Mouse (Mus musculus) stomach, embryonic 16.5 days (tissue): Measurements from ENCODE around the gene Vps11. TPM values are rescaled to one million over a fixed set of nuclear protein-coding genes. Genes with fewer than 3 reads are reported as not detected.
A peak's percentile ranks its signal among the peaks of the same experiment; 100 is the strongest.

Experiments used
- ATAC-seq: fragments of 200-750 bp; cut with Nextera tagmentation; 2 replicates; pipeline ENCODE4 v1.8.0; 2017; ENCODE audit warnings: moderate number of reproducible peaks, moderate TSS enrichment; ENCODE audit not compliant: insufficient read depth, low FRiP score
- H3K27ac ChIP-seq: fragments of 300-500 bp; sonication (generic); 2 replicates; pipeline ENCODE4 v1.5.1; 2014; ENCODE audit warnings: low read length
- H3K27me3 ChIP-seq: fragments of 300-500 bp; sonication (generic); 2 replicates; pipeline ENCODE4 v1.6.1; 2014; ENCODE audit warnings: low read length, control low read depth, mixed read lengths; ENCODE audit not compliant: control insufficient read depth, insufficient read depth
- H3K36me3 ChIP-seq: fragments of 300-500 bp; sonication (generic); 2 replicates; pipeline ENCODE4 v1.6.1; 2014; ENCODE audit warnings: low read length; ENCODE audit not compliant: control insufficient read depth, insufficient read depth
- H3K4me1 ChIP-seq: fragments of 300-500 bp; sonication (generic); 2 replicates; pipeline ENCODE4 v1.6.1; 2014; ENCODE audit warnings: low read length, control low read depth, mixed read lengths; ENCODE audit not compliant: control insufficient read depth, insufficient read depth
- H3K4me2 ChIP-seq: fragments of 300-500 bp; sonication (generic); 2 replicates; pipeline ENCODE4 v1.6.1; 2014; ENCODE audit warnings: low read depth, low read length, mixed read lengths
- H3K4me3 ChIP-seq: fragments of 300-500 bp; sonication (generic); replicated peaks from 2 replicates; pipeline ENCODE4 v1.5.1; 2014; ENCODE audit warnings: mild to moderate bottlenecking, low read length
- H3K9ac ChIP-seq: fragments of 300-500 bp; sonication (generic); 2 replicates; pipeline ENCODE4 v1.6.1; 2014; ENCODE audit warnings: low read length
- H3K9me3 ChIP-seq: fragments of 300-500 bp; sonication (generic); replicated peaks from 2 replicates; pipeline ENCODE4 v1.6.1; 2016; ENCODE audit warnings: low read length, control low read depth; ENCODE audit not compliant: control insufficient read depth
- WGBS: fragments of 180-500 bp; shearing (Covaris S2); extraction: QIAGEN DNeasy Blood & Tissue Kit; methylation state at CpG from one replicate; pipeline ENCODE4 v1.1.7; 2014; 5-methylcytosine and 5-hydroxymethylcytosine counted together
- polyA plus RNA-seq: library from polyadenylated mRNA; unstranded; fragments of >200 nt; fragmentation: Nextera tagmentation; extraction: Ambion mirVana; gene quantifications from 2 replicates; pipeline ENCODE4 v1.2.1, GENCODE M21; 2015

Gene Vps11
- polyA plus RNA-seq, 1 experiment from 2014 or later, result 30.0 TPM

DNA sequence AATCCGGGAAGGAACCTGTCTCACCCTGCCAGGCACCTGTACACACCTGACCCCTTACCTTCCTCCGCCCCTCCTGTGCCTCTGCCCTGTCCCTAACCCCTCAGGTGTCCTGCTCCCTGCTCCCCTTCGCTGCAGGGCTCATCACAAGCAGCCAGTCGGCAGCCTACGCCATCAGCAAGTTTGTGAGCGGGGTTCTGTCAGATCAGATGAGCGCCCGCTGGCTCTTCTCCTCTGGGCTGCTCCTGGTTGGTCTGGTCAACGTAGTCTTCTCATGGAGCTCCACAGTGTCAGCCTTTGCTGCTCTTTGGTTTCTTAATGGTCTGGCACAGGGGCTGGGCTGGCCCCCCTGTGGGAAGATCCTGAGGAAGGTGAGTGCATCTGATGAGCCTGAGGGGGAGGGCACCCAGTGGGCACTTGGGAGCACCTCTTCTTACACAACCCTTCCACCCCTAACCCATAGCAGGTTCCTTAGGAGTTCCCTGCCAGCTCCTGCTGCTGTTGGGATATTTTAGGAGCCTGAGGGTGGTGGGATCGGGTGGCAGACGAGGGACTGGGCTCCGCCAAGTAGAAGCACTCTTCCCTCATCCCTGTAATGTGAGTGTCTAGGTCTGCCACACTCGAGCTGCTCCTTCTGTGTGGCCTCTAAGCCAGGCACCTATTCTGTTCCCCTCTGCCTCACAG, 37.8 kb upstream of the Vps11 start:
- 0 out of 2 replicates have a peak overlapping the region, but pooled peaks have one; percentile 2 for H3K9ac ChIP-seq

DNA sequence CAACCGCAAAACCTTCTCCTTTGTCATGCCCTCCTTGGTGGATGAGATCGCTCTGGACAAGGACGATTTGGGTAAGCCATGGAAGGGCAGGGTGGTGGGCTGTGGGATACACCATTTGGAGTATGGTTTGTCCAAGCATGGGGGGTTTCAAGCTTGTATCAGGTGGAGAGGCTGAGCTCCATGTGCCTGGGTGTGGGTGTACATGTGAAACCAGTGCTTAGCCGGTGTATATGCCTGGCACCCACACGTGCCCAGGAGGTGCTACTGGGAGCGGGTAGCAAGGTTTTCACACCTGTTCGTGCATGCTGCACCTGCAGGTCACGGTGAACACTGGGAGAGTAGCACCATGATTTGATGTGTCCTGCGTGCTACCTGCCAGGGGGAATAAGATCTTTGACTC, 37.1 kb upstream of the Vps11 start:
- Histone ChIP-seq H3K9me3 (no peaks in the 10 kb centered on the region), H3K27me3 (no peaks in the 10 kb centered on the region), H3K9ac (peak overlapping the region; percentile 89), H3K4me1 (peaks cover 12% of the 10 kb centered on the region; the same call in 1 of the 2 replicates), H3K4me2 (peak overlapping the region; percentile 85), H3K36me3 (peaks cover 19% of the 10 kb centered on the region), H3K27ac (peak overlapping the region; percentile 72; the same call in 1 of the 2 replicates), H3K4me3 (peak overlapping the region; percentile 10; the same call in 1 of the 2 replicates)
- WGBS, result 79% methylated on average over 9 of the region's 9 CpGs
- no peak for ATAC-seq

More for the DNA sequence above, 37.8 kb upstream of the Vps11 start:
- H3K4me1 ChIP-seq, result peaks cover 12% of the 10 kb centered on the region; the same call in 1 of the 2 replicates
- no peak overlapping the region for H3K4me2 ChIP-seq
- H3K9me3 ChIP-seq, result no peaks in the 10 kb centered on the region
- H3K27ac ChIP-seq, result no peak overlapping the region
- no peaks in the 10 kb centered on the region for H3K27me3 ChIP-seq
- no peak for ATAC-seq
- H3K36me3 ChIP-seq, result peaks cover 19% of the 10 kb centered on the region
- 82% methylated on average over 13 of the region's 13 CpGs for WGBS
- no peak overlapping the region for H3K4me3 ChIP-seq

DNA sequence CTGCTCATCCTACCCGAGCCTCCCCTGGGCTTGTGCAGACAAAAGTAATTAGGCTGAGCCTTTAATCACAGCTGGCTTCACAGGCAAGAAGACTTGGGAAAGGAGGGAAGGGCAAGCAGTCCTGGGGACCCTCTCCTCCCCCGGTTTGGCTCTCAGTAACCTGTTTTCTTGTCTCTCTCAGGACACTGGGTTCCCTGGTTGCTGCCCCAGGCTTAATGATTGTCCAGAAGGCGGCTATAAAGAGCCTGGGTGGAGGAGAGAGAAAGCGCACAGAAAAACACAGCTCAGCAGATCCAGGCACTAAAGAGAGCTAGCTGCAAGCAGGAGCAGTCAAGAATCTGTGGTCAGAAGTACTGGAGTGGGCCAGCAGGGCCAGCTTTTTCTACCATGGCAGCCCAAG, 36.6 kb upstream of the Vps11 start:
- 16% methylated on average over 4 of the region's 4 CpGs for WGBS
- Histone ChIP-seq H3K9me3 (no peaks in the 10 kb centered on the region), H3K27me3 (no peaks in the 10 kb centered on the region), H3K4me2 (peak overlapping the region; percentile 85), H3K9ac (peak overlapping the region; percentile 89), H3K4me1 (peaks cover 12% of the 10 kb centered on the region; the same call in 1 of the 2 replicates), H3K27ac (peak overlapping the region; percentile 72), H3K36me3 (peaks cover 19% of the 10 kb centered on the region), H3K4me3 (peak overlapping the region; percentile 86)
- no peak for ATAC-seq

- peak within 1 kb of the TSS; percentile 89 for H3K9ac ChIP-seq
- H3K27ac ChIP-seq, result peak within 1 kb of the TSS; percentile 92
- under 1% methylated on average over 43 of the region's 43 CpGs for WGBS
- H3K27me3 ChIP-seq, result no peaks in the 10 kb centered on the region
- H3K4me2 ChIP-seq, result peak within 1 kb of the TSS; percentile 85
- H3K9me3 ChIP-seq, result no peaks in the 10 kb centered on the region
- peak within 1 kb of the TSS; percentile 86 for H3K4me3 ChIP-seq
- peaks cover 12% of the 10 kb centered on the region; the same call in 1 of the 2 replicates for H3K36me3 ChIP-seq
- ATAC-seq, result peak; percentile 98
- H3K4me1 ChIP-seq, result peaks cover 12% of the 10 kb centered on the region; the same call in 1 of the 2 replicates
These were observed 35.4 kb upstream of the Vps11 start, which contains the start of gene Slc37a4 for GRCm38 (mm10) chr9:44396684-44397411. Gene Slc37a4 (plus strand): TSS chr9:44396852.

GRCm38 (mm10) chr9:44391466-44391865, 30.0 kb upstream of the Vps11 start:
- peaks cover 14% of the 10 kb centered on the region for H3K36me3 ChIP-seq
- no peak overlapping the region for H3K4me2 ChIP-seq
- H3K27me3 ChIP-seq, result no peaks in the 10 kb centered on the region
- no peaks in the 10 kb centered on the region for H3K9me3 ChIP-seq
- no peak overlapping the region for H3K4me3 ChIP-seq
- no peak overlapping the region for H3K27ac ChIP-seq
- 40% methylated on average over 4 of the region's 4 CpGs for WGBS
- peak; percentile 44; the same call in 1 of the 2 replicates for ATAC-seq
- no peaks in the 10 kb centered on the region for H3K4me1 ChIP-seq
- no peak overlapping the region for H3K9ac ChIP-seq

DNA sequence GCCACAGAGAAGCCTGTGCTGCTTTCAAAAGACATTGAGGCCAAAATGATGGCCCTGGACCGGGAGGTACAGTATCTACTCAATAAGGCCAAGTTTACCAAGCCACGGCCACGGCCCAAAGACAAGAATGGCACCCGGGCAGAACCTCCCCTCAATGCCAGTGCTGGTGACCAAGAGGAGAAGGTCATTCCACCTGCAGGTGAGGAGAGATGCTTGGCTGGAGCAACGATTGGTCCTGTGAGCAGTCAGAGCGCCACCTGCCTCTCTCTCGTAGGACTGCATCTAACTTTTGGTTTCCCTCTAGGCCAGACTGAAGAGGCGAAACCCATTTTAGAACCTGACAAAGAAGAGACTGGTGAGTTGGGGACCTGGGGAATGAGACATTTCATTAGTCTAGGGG, 27.8 kb upstream of the Vps11 start:
- Histone ChIP-seq H3K4me3 (no peak overlapping the region), H3K27ac (no peak overlapping the region), H3K36me3 (peaks cover 34% of the 10 kb centered on the region), H3K4me2 (no peak overlapping the region), H3K27me3 (no peaks in the 10 kb centered on the region), H3K9ac (no peak overlapping the region), H3K4me1 (no peaks in the 10 kb centered on the region), H3K9me3 (no peaks in the 10 kb centered on the region)
- WGBS, result 54% methylated on average over 8 of the region's 8 CpGs
- ATAC-seq, result 0 out of 2 replicates have a peak, but pooled peaks have one; percentile 6

DNA sequence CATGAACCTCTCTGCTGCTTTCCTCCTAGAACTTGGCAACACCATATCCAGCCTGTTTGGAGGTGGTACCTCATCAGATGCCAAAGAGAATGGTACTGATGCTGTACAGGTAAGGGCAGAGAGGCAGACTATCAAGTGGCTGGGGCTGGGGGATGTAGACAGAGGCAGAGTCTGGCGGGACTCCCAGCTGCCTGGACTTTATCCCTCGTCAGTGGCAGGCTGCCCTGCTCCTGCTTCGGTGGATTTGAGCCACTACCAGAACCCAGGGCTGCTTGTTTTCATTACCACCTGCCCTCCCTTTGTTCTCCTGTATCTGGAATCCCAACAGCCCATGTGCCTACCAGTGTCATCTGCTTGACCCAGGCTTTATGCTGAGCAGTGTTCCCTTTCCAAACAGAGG, 25.8 kb upstream of the Vps11 start:
- Histone ChIP-seq H3K4me2 (no peak overlapping the region), H3K4me3 (no peak overlapping the region), H3K9me3 (no peaks in the 10 kb centered on the region), H3K9ac (no peak overlapping the region), H3K27ac (no peak overlapping the region), H3K4me1 (no peaks in the 10 kb centered on the region), H3K27me3 (no peaks in the 10 kb centered on the region), H3K36me3 (peaks cover 48% of the 10 kb centered on the region)
- ATAC-seq, result no peak
- WGBS, result 87% methylated on average over 3 of the region's 3 CpGs

DNA sequence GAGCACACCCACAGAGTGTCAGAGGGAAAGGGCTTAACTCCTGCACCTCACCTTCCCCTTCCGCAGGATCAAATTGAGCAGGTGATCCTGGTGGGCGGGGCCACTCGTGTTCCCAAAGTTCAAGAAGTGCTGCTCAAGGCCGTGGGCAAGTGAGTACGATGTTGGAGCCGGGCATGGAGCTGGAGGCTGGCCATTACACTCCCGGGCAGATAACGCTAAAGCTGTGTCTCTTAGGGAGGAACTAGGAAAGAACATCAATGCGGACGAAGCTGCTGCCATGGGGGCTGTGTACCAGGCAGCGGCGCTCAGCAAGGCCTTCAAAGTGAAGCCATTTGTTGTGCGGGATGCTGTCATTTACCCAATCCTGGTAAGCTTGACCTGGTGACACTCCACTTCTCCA, 23.1 kb upstream of the Vps11 start:
- peaks cover 7% of the 10 kb centered on the region for H3K4me1 ChIP-seq
- H3K4me3 ChIP-seq, result no peak overlapping the region
- no peak for ATAC-seq
- H3K9ac ChIP-seq, result no peak overlapping the region
- no peaks in the 10 kb centered on the region for H3K27me3 ChIP-seq
- no peak overlapping the region for H3K4me2 ChIP-seq
- H3K27ac ChIP-seq, result no peak overlapping the region
- H3K36me3 ChIP-seq, result peaks cover 54% of the 10 kb centered on the region
- no peaks in the 10 kb centered on the region for H3K9me3 ChIP-seq
- 83% methylated on average over 13 of the region's 13 CpGs for WGBS

DNA sequence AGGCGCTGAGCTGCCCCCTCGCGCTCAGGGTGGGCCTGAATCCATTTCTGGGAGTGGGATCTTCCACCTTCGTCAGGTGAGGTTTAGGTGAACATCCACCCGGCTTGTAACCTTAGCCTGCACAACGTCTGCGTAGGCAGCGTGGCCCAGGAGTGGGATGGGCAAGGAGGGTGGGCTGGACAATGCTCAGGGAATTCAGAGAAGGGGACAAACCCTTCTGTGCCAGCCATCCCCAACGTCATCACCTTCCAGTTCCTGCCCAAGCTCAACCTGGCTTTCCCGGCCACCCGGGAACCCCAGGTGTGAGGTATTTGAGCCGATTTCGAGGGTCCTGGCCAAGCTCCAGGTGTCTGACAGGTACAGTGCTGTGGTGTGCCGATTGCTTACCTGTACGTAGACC, 18.4 kb upstream of the Vps11 start:
- ATAC-seq, result no peak; the same call in 1 of the 2 replicates
- Histone ChIP-seq H3K4me2 (peak overlapping the region; percentile 63), H3K9ac (peak overlapping the region; percentile 83), H3K4me1 (peaks cover 12% of the 10 kb centered on the region), H3K9me3 (no peaks in the 10 kb centered on the region), H3K27me3 (no peaks in the 10 kb centered on the region), H3K4me3 (peak overlapping the region; percentile 91), H3K27ac (peak overlapping the region; percentile 87), H3K36me3 (peaks cover 26% of the 10 kb centered on the region)
- WGBS, result 4% methylated on average over 15 of the region's 15 CpGs
